Mouse (Mus musculus) liver, adult (tissue): ENCODE measurements around the gene Mef2c.

Experiments
- GATA4 ChIP-seq: IDR thresholded peaks from 2 replicates; pipeline ENCODE4 v1.6.1; 2014; ENCODE audit warnings: mild to moderate bottlenecking, low read length; ENCODE audit not compliant: insufficient replicate concordance

Gene Mef2c

GRCm38 (mm10) chr13:83651941-83652548 lies 148.2 kb downstream of the Mef2c start:
- TF ChIP-seq GATA4: no peak

GRCm38 (mm10) chr13:83652560-83652959 lies 148.7 kb downstream of the Mef2c start:
- no peak for TF ChIP-seq GATA4

- no peak for TF ChIP-seq GATA4
Observed at GRCm38 (mm10) chr13:83654889-83655769, 151.3 kb downstream of the Mef2c start.

GRCm38 (mm10) chr13:83656094-83656493 lies 152.3 kb downstream of the Mef2c start:
- TF ChIP-seq GATA4: no peak

- TF ChIP-seq GATA4: no peak
Observed at GRCm38 (mm10) chr13:83656773-83657172, 152.9 kb downstream of the Mef2c start.

GRCm38 (mm10) chr13:83660722-83661121 lies 156.9 kb downstream of the Mef2c start:
- TF ChIP-seq GATA4: no peak

GRCm38 (mm10) chr13:83661166-83661565 lies 157.3 kb downstream of the Mef2c start:
- TF ChIP-seq GATA4: no peak

GRCm38 (mm10) chr13:83662089-83662551 lies 158.3 kb downstream of the Mef2c start:
- TF ChIP-seq GATA4: no peak

GRCm38 (mm10) chr13:83666179-83666578 lies 162.3 kb downstream of the Mef2c start:
- TF ChIP-seq GATA4: no peak

GRCm38 (mm10) chr13:83667051-83667450 lies 163.2 kb downstream of the Mef2c start:
- TF ChIP-seq GATA4: no peak

GRCm38 (mm10) chr13:83707611-83708010 lies 203.8 kb downstream of the Mef2c start:
- no peak for TF ChIP-seq GATA4

GRCm38 (mm10) chr13:83712778-83713380 lies 209.0 kb downstream of the Mef2c start:
- no peak for TF ChIP-seq GATA4

- no peak for TF ChIP-seq GATA4
Observed at GRCm38 (mm10) chr13:83713661-83714291, 209.9 kb downstream of the Mef2c start.

- no peak for TF ChIP-seq GATA4
Observed at GRCm38 (mm10) chr13:83714466-83715307, 210.9 kb downstream of the Mef2c start.

- no peak for TF ChIP-seq GATA4
Observed at GRCm38 (mm10) chr13:83715308-83715785, 211.5 kb downstream of the Mef2c start.
